Mouse (Mus musculus) G1E (cell line): ENCODE measurements at regions not wholly inside any gene's neighbourhood (a gene's known extent, or its start where the extent isn't known, plus 50 kb on each side); places are given as distances from the start of the nearest gene placed in this dataset.

Source experiments
- ATAC-seq: 2 replicates; pipeline ENCODE4 v1.8.0; 2016; ENCODE audit warnings: mild to moderate bottlenecking; ENCODE audit not compliant: insufficient number of reproducible peaks, poor library complexity, low FRiP score, severe bottlenecking; ENCODE audit errors: extremely low read depth
- DNase-seq: peaks from one replicate; pipeline ENCODE4 v3.0.0; 2012; ENCODE audit warnings: low spot score
- H3K27me3 ChIP-seq: 2 replicates; pipeline ENCODE4 v1.6.1; 2012; ENCODE audit warnings: mild to moderate bottlenecking, low read length, inconsistent platforms; ENCODE audit not compliant: insufficient read depth
- H3K36me3 ChIP-seq: replicated peaks from 2 replicates; pipeline ENCODE3; 2012; ENCODE audit warnings: mild to moderate bottlenecking, inconsistent platforms
- H3K4me1 ChIP-seq: 2 replicates; pipeline ENCODE4 v1.6.1; 2012; ENCODE audit warnings: low read depth, low read length, inconsistent platforms, mixed read lengths; ENCODE audit not compliant: insufficient read depth
- H3K4me3 ChIP-seq: 2 replicates; pipeline ENCODE4 v1.5.1; 2012; ENCODE audit warnings: low read depth, mild to moderate bottlenecking, inconsistent platforms, low read length, moderate library complexity, mixed read lengths
- H3K9me3 ChIP-seq: replicated peaks from 2 replicates; pipeline ENCODE4 v1.6.1; 2012; ENCODE audit warnings: inconsistent platforms
- CTCF ChIP-seq: IDR thresholded peaks from 2 replicates; pipeline ENCODE4 v1.5.1; 2012; ENCODE audit warnings: low read depth, low read length, inconsistent platforms, mixed read lengths
- GATA1 ChIP-seq: IDR thresholded peaks from 2 replicates; pipeline ENCODE4 v1.6.1; 2012; ENCODE audit warnings: borderline replicate concordance, low read length, inconsistent platforms, mixed read lengths
- GATA2 ChIP-seq: IDR thresholded peaks from 2 replicates; pipeline ENCODE4 v1.6.1; 2012; ENCODE audit warnings: low read depth, low read length, inconsistent platforms, borderline replicate concordance
- POLR2AphosphoS5 ChIP-seq: IDR thresholded peaks from 2 replicates; pipeline ENCODE4 v1.6.1; 2012; ENCODE audit warnings: low read depth, low read length, inconsistent platforms; ENCODE audit not compliant: insufficient replicate concordance
- TAL1 ChIP-seq: conservative IDR thresholded peaks from 2 replicates; pipeline ENCODE4 v1.6.1; 2012; ENCODE audit warnings: low read depth, low read length, inconsistent platforms, mixed read lengths

DNA sequence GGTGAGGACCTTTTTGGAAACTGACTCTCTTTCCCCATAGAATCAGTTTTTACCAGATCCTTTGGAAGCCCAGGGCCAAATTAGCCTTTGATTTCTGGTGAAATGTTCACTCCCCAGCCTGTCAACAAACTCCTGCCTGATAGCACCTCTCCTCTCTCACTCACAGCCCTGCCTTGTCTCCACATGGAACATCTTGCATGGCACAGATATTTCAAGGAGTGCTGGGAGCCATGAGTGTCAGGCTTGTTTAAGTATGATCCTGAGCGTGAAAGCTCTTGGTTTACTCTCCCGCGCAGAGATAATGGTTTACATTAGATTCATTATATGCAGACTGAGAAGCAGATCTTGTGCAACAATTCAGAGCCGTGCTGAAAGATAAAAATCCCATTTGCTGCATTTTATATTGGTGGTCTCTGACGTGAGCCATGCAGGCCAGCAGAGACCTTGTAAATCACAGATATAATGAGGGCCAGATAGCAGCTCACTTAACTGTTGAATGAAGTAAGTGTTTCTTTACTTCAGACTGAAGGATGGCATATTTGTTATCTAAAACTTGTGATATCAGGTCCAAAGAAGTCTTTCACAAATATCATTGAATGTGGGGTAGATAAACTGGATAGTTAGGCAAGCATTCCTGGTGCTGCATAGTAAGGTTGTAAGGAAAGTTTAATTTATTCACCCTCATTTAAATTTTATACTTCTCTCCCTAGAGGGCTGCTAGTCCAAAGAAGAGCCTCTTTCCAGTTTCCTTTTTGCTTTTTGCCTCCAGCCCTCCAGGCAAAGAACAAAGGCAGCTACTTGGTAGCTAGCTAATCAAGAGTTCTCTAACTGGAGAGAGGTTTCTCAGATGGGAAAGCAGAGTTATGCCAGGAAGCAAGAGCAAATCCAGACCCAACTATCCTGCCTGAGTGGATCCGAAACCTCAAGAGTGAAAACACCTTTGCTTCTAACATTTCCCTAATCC lies 81.8 kb downstream of the Tbx18 start:
- no peak overlapping the region for H3K4me3 ChIP-seq
- no peaks in the 10 kb centered on the region for H3K36me3 ChIP-seq
- ATAC-seq (no peak), DNase-seq (no peak)
- 0 out of 2 replicates have a peak, but pooled peaks cover 4% of the 10 kb centered on the region for H3K9me3 ChIP-seq
- no peak for TF ChIP-seq TAL1
- no peak for TF ChIP-seq POLR2AphosphoS5
- no peak for TF ChIP-seq GATA1
- TF ChIP-seq GATA2: no peak
- TF ChIP-seq CTCF: no peak
- H3K4me1 ChIP-seq: no peaks in the 10 kb centered on the region
- no peaks in the 10 kb centered on the region for H3K27me3 ChIP-seq

DNA sequence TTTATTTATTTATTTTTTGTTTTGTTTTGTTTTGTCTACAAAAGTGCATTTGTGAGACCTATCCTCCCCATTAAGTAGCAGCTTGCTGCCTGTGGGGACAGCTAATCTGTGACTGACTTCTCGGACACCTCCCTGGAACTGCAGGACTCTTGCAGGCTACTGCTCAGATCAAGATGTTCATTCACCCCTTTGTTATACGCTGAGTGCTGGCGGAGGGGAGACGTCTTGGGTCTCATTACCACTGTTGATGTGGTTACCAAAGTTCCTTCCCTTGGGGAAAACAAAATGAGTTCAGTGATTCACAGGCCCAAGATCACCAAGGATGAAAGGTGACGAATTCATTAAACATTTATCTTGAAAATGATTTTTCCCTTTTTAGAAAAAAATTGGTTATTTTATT lies 82.7 kb downstream of the Tbx18 start:
- Histone ChIP-seq H3K36me3 (no peaks in the 10 kb centered on the region), H3K9me3 (0 out of 2 replicates have a peak, but pooled peaks cover 4% of the 10 kb centered on the region), H3K4me3 (no peak overlapping the region), H3K4me1 (no peaks in the 10 kb centered on the region), H3K27me3 (no peaks in the 10 kb centered on the region)
- ATAC-seq: no peak
- TF ChIP-seq POLR2AphosphoS5 (no peak), TAL1 (no peak), CTCF (no peak), GATA2 (no peak), GATA1 (no peak)
- DNase-seq: no peak

DNA sequence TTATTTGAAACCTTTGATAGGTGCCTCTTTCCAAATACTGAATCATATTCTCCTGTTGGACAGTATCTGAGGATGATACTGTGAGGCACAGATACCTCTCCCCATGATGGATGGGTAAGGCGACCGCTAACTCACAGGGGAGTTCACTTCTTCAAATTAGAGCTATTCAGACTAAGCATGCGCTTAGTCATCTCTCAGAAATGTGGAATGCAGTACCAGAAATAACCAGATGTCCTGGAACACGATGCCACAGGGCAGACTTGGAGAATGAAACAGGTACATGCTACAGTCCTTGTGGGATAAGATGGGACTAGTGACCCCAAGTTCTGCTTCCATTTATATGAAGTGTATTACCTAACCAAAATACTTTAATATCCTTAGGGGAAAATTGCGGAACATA lies 86.0 kb downstream of the Tbx18 start:
- no peak for TF ChIP-seq CTCF
- TF ChIP-seq POLR2AphosphoS5: no peak
- TF ChIP-seq TAL1: no peak
- TF ChIP-seq GATA2: no peak
- TF ChIP-seq GATA1: no peak
- H3K4me3 ChIP-seq: no peak overlapping the region
- no peaks in the 10 kb centered on the region for H3K36me3 ChIP-seq
- H3K4me1 ChIP-seq: no peaks in the 10 kb centered on the region
- DNase-seq: no peak
- no peak for ATAC-seq
- H3K9me3 ChIP-seq: 0 out of 2 replicates have a peak, but pooled peaks cover 2% of the 10 kb centered on the region
- H3K27me3 ChIP-seq: no peaks in the 10 kb centered on the region

DNA sequence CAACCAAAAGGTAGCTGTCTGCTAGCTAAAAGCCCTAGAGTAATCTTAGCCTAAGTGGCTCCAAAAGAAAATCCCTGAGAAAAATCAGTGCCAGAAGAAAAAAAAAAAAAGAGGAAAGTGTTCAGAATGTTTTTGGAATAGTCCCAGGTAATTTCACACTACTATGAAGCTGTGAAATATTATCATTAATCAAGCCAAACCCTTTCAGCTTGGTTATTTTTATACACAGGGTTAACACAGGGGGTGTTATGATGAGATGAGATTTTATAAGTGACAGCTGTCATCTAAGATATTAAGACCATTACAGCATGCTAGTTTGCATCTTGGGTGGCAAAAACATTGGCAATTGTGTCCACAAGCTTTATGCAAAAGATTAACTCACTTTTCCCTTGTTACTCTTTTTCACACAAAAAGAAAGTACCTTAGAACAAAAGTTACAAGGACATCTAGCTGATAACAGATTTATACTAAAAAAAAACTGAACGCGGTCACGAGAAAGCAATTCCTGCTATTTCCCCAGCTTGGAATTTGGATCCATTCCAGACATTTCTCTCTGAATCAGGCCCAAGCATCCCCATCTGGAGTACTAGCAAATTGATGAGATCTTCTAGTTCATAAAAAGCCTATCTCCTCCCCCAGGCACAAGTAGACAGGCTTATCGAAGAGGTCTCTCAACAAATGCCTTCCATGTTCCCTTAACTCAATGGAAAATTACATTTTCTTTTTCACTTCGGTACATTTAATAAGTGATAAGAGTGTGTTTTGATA lies 97.0 kb downstream of the Tbx18 start:
- no peaks in the 10 kb centered on the region for H3K36me3 ChIP-seq
- no peak for ATAC-seq
- H3K9me3 ChIP-seq: peaks cover 6% of the 10 kb centered on the region; the same call in 1 of the 2 replicates
- no peaks in the 10 kb centered on the region for H3K27me3 ChIP-seq
- H3K4me1 ChIP-seq: no peaks in the 10 kb centered on the region
- TF ChIP-seq TAL1: no peak
- no peak for TF ChIP-seq GATA2
- TF ChIP-seq POLR2AphosphoS5: no peak
- no peak for TF ChIP-seq CTCF
- H3K4me3 ChIP-seq: no peak overlapping the region
- no peak for DNase-seq

DNA sequence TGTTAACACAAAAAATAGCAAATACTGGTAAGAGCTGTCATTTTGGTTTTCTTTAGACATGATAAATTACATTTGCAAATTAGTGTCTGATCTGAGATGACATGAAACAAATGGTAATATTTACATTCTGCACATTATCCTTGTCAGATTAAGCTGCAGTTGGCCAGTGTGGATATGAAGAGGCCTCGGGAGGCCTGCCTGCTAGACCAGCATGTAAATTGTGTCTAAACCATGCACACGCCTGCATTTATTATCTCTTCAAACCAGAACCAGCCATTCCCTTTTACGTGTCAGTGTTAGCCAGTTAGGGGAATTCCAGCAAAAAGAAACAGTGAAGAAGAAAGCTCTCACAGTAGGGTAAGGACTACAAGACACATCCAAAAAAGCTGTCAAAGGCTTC lies 104.6 kb downstream of the Tbx18 start:
- Histone ChIP-seq H3K27me3 (no peaks in the 10 kb centered on the region), H3K4me3 (no peak overlapping the region), H3K4me1 (no peaks in the 10 kb centered on the region), H3K9me3 (no peaks in the 10 kb centered on the region), H3K36me3 (no peaks in the 10 kb centered on the region)
- no peak for ATAC-seq
- DNase-seq: no peak
- TF ChIP-seq CTCF (no peak), TAL1 (no peak), POLR2AphosphoS5 (no peak), GATA1 (no peak), GATA2 (no peak)

DNA sequence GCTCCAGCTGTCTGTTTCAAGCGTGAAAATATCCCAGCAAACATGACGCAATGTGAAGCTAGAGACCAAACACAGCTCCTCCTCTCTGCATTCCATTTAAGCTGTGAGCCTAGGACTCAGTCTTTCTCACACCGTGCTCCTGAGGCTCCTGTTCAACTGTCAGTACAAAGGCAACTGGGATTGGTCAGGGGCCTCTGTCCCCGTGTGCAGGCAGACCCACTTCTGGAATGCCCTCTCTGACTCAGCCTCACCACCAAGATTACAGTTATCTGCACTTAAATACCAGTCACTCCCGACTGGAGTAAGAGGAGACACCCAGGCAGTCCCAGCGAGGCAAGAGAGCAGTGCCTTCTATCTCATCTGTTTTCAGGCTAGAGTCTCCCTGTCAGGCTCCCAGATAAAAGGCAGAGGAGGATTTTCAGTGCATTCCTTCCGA lies 112.8 kb downstream of the Tbx18 start:
- Histone ChIP-seq H3K27me3 (no peaks in the 10 kb centered on the region), H3K4me3 (no peak overlapping the region), H3K4me1 (no peaks in the 10 kb centered on the region), H3K9me3 (peaks cover 9% of the 10 kb centered on the region; the same call in 1 of the 2 replicates), H3K36me3 (no peaks in the 10 kb centered on the region)
- ATAC-seq (no peak), DNase-seq (no peak)
- TF ChIP-seq GATA2 (no peak), TAL1 (no peak), GATA1 (no peak), CTCF (no peak), POLR2AphosphoS5 (no peak)
